Mouse (Mus musculus) olfactory bulb, adult 2 months (tissue): ENCODE measurements around the gene Cand1.

Source experiments
- CTCF ChIP-seq: fragments of 200-500 bp; IDR thresholded peaks from 2 replicates; pipeline ENCODE4 v1.5.1; 2012; ENCODE audit warnings: low read depth, mild to moderate bottlenecking, low read length, moderate library complexity; ENCODE audit not compliant: insufficient read depth
- POLR2A ChIP-seq: fragments of 200-500 bp; IDR thresholded peaks from 2 replicates; pipeline ENCODE4 v1.6.1; 2012; ENCODE audit warnings: mild to moderate bottlenecking, low read depth, low read length, moderate library complexity; ENCODE audit not compliant: insufficient read depth

DNA sequence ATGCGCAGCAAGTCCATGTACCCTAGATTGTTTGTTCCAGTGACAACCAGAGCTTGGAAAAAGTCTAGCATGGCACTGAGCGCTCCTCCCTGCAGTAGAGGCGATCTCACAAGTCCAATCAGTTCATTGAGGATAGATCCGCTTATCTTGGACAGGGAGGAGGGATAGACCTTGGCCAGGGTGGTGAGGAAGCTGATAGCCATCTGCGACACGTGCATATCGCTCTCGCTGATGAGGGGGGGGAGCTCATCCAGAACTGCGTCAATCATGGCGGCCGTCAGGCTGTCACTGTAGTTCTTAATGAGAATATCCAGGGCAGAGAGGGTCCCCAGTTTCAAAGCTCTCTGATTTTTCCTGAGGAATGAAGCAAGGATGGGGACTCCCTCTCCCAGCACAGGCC lies 28.6 kb downstream of the Cand1 start:
- TF ChIP-seq CTCF, result no peak
- no peak for TF ChIP-seq POLR2A
